Mouse (Mus musculus) inflammation-experienced regulatory T-cells, adult 16 weeks (primary cell): ENCODE measurements around the gene Rbak. TPM values are rescaled to one million over a fixed set of nuclear protein-coding genes. Genes with fewer than 3 reads are reported as not detected.

Experiments
- polyA plus RNA-seq: library from polyadenylated mRNA; unstranded; fragments of 100-300 nt; shearing (Covaris generic); gene quantifications from one replicate; pipeline ENCODE4 v1.2.1, GENCODE M21; 2017

The Rbak gene
- polyA plus RNA-seq = 16.3 TPM

DNA sequence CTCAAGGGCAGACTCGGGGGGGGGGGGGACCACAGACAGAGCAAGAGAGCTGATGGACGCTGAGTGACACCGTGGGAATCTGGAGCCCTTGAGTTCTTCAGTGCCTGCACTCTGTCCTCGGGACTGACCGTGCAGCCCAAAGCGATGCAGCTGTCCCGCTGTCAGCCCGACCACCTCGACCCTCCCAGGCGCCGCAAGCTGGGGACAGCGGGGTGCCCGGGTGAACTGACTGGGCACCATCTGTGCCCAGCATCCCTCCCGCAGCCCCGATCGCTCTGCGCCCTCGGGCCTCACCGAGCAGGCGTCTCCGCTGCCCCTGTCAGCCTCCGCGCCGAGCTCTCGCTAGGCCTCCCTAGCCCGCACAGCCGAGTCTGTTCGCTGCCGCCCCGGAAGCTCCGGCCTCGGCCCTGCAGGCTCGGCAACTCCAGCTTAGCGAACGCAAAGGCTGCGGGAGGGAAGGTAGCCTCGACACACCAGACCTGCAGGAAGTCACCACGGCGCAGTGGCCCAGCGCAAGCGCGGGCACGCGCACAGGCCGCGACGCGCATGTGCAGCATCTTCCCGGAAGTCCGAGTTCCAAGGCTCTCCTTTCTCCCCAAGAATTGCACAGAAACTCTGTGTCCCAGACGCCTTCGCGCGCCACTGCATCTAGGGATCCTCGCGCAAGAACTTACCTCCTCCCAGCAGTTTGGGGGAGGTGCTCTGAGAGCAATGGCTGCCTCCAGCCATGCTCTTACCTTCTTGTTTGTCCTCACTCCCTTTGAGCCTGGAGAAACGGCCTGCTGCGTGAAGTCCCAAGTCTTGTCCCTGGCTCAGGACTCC, at the start of gene Rbak, which contains the start of gene Spdye4b:
Rbak (minus strand) TSS at position 521 of the 822 bp plus-strand sequence.
Spdye4b (plus strand) TSS at position 763 of the 822 bp plus-strand sequence.

GRCm38 (mm10) chr5:143226790-143227189, 46.2 kb upstream of the Rbak start, which contains the start of gene Spdye4a:
Spdye4a (minus strand) TSS chr5:143226890.

GRCm38 (mm10) chr5:143147481-143147880, 33.1 kb downstream of the Rbak start, which contains the start of gene Olfr718-ps1:
Olfr718-ps1 (minus strand) TSS chr5:143147581.

Other genes starting within 250 kb of the Rbak start
- gene Fscn1, start 220.4 kb downstream of the Rbak start, polyA plus RNA-seq = not detected
- gene Rnf216, start 67.8 kb downstream of the Rbak start, polyA plus RNA-seq = 67.7 TPM
- 0.10 TPM for gene Olfr718-ps1, start 33.2 kb downstream of the Rbak start, polyA plus RNA-seq
- not detected for gene Spdye4b, start 242 bp upstream of the Rbak start, polyA plus RNA-seq
- gene Spdye4a, start 46.1 kb upstream of the Rbak start, polyA plus RNA-seq = not detected
- gene Zfp12, start 54.4 kb upstream of the Rbak start, polyA plus RNA-seq = 13.1 TPM
- gene Zfp316, start 89.2 kb upstream of the Rbak start, polyA plus RNA-seq = 0.13 TPM
- not detected for gene Zfp853, start 112.8 kb upstream of the Rbak start, polyA plus RNA-seq
- 7.4 TPM for gene E130309D02Rik, start 134.6 kb upstream of the Rbak start, polyA plus RNA-seq
- 108 TPM for gene Zdhhc4, start 148.5 kb upstream of the Rbak start, polyA plus RNA-seq
- not detected for gene Grid2ip, start 176.6 kb upstream of the Rbak start, polyA plus RNA-seq
- gene Kdelr2, start 223.1 kb upstream of the Rbak start, polyA plus RNA-seq = 35.8 TPM